Mouse (Mus musculus) forebrain, embryonic 14.5 days (tissue): ENCODE measurements around the gene Wdr46. TPM values are rescaled to one million over a fixed set of nuclear protein-coding genes. Genes with fewer than 3 reads are reported as not detected.
"Not testable (repeated sequence)": the region's sequence is repeated elsewhere in the genome, so short reads cannot be mapped to it uniquely, and the experiment has no call there.

Source experiments
- ATAC-seq: fragments of 200-750 bp; cut with Nextera tagmentation; 2 replicates; pipeline ENCODE4 v1.8.0; 2017; ENCODE audit warnings: mild to moderate bottlenecking, moderate library complexity
- DNase-seq: peaks from one replicate; pipeline ENCODE4 v3.0.0-alpha.2; 2015; ENCODE audit warnings: low spot score
- H3K27ac ChIP-seq: fragments of 300-500 bp; sonication (generic); 2 replicates; pipeline ENCODE4 v1.5.1; 2014; ENCODE audit warnings: low read depth, mild to moderate bottlenecking, control low read depth, low read length, moderate library complexity
- H3K27me3 ChIP-seq: fragments of 300-500 bp; sonication (generic); replicated peaks from 2 replicates; pipeline ENCODE4 v1.6.1; 2014; ENCODE audit warnings: low read length, control low read depth, mixed read lengths; ENCODE audit not compliant: control insufficient read depth, insufficient read depth
- H3K36me3 ChIP-seq: fragments of 300-500 bp; sonication (generic); 2 replicates; pipeline ENCODE4 v1.6.1; 2014; ENCODE audit warnings: low read length, control low read depth; ENCODE audit not compliant: control insufficient read depth, insufficient read depth
- H3K4me1 ChIP-seq: fragments of 300-500 bp; sonication (generic); 2 replicates; pipeline ENCODE4 v1.6.1; 2014; ENCODE audit warnings: antibody characterized with exemption, low read length, control low read depth; ENCODE audit not compliant: control insufficient read depth, insufficient read depth
- H3K4me2 ChIP-seq: fragments of 300-500 bp; sonication (generic); 2 replicates; pipeline ENCODE4 v1.6.1; 2014; ENCODE audit warnings: mild to moderate bottlenecking, control low read depth, low read length
- H3K4me3 ChIP-seq: fragments of 300-500 bp; sonication (generic); 2 replicates; pipeline ENCODE4 v1.5.1; 2014; ENCODE audit warnings: low read depth, low read length, control low read depth
- H3K9ac ChIP-seq: fragments of 300-500 bp; sonication (generic); 2 replicates; pipeline ENCODE4 v1.6.1; 2014; ENCODE audit warnings: mild to moderate bottlenecking, low read length, control low read depth, moderate library complexity
- H3K9me3 ChIP-seq: fragments of 300-500 bp; sonication (generic); replicated peaks from 2 replicates; pipeline ENCODE4 v1.6.1; 2016; ENCODE audit warnings: low read length, control low read depth, mixed read lengths; ENCODE audit not compliant: control insufficient read depth
- WGBS: fragments of 180-500 bp; shearing (Covaris S2); extraction: QIAGEN DNeasy Blood & Tissue Kit; methylation state at CpG from one replicate; pipeline ENCODE4 v1.1.7; 2014; 5-methylcytosine and 5-hydroxymethylcytosine counted together
- polyA plus RNA-seq: library from polyadenylated mRNA; unstranded; fragments of >200 nt; fragmentation: Nextera tagmentation; extraction: Ambion mirVana; gene quantifications from 2 replicates; pipeline ENCODE4 v1.2.1, GENCODE M21; 2014

Gene Wdr46
- polyA plus RNA-seq, 1 experiment from 2014 or later: 10.5 TPM

- H3K36me3 ChIP-seq: no peaks in the 10 kb centered on the region
- H3K9ac ChIP-seq: no peak overlapping the region
- DNase-seq (no peak), ATAC-seq (no peak)
- 0 out of 2 replicates have a peak, but pooled peaks cover 11% of the 10 kb centered on the region for H3K27me3 ChIP-seq
- H3K9me3 ChIP-seq: no peaks in the 10 kb centered on the region
- H3K4me3 ChIP-seq: no peak overlapping the region
- 73% methylated on average over 3 of the region's 3 CpGs for WGBS
- peaks cover 6% of the 10 kb centered on the region; the same call in 1 of the 2 replicates for H3K4me1 ChIP-seq
- H3K27ac ChIP-seq: no peak overlapping the region
- H3K4me2 ChIP-seq: no peak overlapping the region
Observed at GRCm38 (mm10) chr17:33995651-33996050, 55.2 kb downstream of the Wdr46 start.

DNA sequence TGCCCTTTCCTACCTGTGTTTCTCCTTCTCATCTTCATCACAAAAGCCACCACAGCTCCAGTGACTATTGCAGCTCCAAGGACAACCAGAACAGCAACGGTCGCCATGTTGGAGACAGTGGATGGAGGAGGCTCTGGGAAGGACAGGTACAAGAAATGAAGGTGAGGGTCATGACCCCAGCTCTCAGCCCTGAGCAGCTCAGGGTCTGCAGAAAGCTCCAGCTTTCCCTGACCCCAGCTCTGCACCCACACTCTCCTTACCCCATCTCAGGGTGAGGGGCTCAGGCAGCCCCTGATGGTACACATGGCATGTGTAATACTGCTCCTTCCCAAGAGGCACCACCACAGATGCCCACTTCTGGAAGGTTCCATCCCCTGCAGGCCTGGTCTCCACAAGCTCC lies 56.6 kb downstream of the Wdr46 start:
- H3K4me1 ChIP-seq, H3K9me3 ChIP-seq, H3K9ac ChIP-seq, DNase-seq, H3K36me3 ChIP-seq, H3K4me2 ChIP-seq, H3K27ac ChIP-seq, ATAC-seq, H3K4me3 ChIP-seq: not testable (repeated sequence)
- 0 out of 2 replicates have a peak, but pooled peaks cover 11% of the 10 kb centered on the region for H3K27me3 ChIP-seq
- WGBS: 85% methylated on average over 2 of the region's 2 CpGs

GRCm38 (mm10) chr17:33998697-33999096 lies 58.2 kb downstream of the Wdr46 start:
- not testable (repeated sequence) for DNase-seq, H3K9ac ChIP-seq, H3K4me2 ChIP-seq, ATAC-seq, H3K4me1 ChIP-seq, H3K9me3 ChIP-seq, H3K27ac ChIP-seq, H3K36me3 ChIP-seq, H3K4me3 ChIP-seq
- 74% methylated on average over 5 of the region's 5 CpGs for WGBS
- 0 out of 2 replicates have a peak, but pooled peaks cover 11% of the 10 kb centered on the region for H3K27me3 ChIP-seq

Other genes starting within 250 kb of the Wdr46 start
- 63.9 TPM in 2 replicates for gene March2, start 222.0 kb upstream of the Wdr46 start, polyA plus RNA-seq
- gene Rab11b, start 180.1 kb upstream of the Wdr46 start, polyA plus RNA-seq: 340 and 341 TPM in 2 replicates
- gene Angptl4, start 158.8 kb upstream of the Wdr46 start, polyA plus RNA-seq: 15.2 and 15.8 TPM in 2 replicates
- 35.6 and 37.2 TPM in 2 replicates for gene Kank3, start 130.1 kb upstream of the Wdr46 start, polyA plus RNA-seq
- 624 and 885 TPM in 2 replicates for gene Rps28, start 116.1 kb upstream of the Wdr46 start, polyA plus RNA-seq
- 461 and 608 TPM in 2 replicates for gene Ndufa7, start 116.1 kb upstream of the Wdr46 start, polyA plus RNA-seq
- 66.8 and 86.0 TPM in 2 replicates for gene Cd320, start 97.6 kb upstream of the Wdr46 start, polyA plus RNA-seq
- gene Gm7029, start 66.8 kb upstream of the Wdr46 start, polyA plus RNA-seq: not detected in 2 replicates
- gene Kifc1, start 50.0 kb upstream of the Wdr46 start, polyA plus RNA-seq: 3.8 and 4.6 TPM in 2 replicates
- gene Platr17, start 35.5 kb upstream of the Wdr46 start, polyA plus RNA-seq: 0.28 TPM in 1 of 2 replicates, not detected in the other
- gene Daxx, start 31.2 kb upstream of the Wdr46 start, polyA plus RNA-seq: 43.3 and 48.0 TPM in 2 replicates
- 14.1 and 17.7 TPM in 2 replicates for gene Tapbp, start 24.8 kb upstream of the Wdr46 start, polyA plus RNA-seq
- 12.3 and 12.6 TPM in 2 replicates for gene Zbtb22, start 24.8 kb upstream of the Wdr46 start, polyA plus RNA-seq
- 27.2 and 36.0 TPM in 2 replicates for gene Rgl2, start 11.1 kb upstream of the Wdr46 start, polyA plus RNA-seq
- gene Pfdn6, start 317 bp upstream of the Wdr46 start, polyA plus RNA-seq: 185 and 192 TPM in 2 replicates
- gene B3galt4, start 10.8 kb downstream of the Wdr46 start, polyA plus RNA-seq: 6.0 and 6.7 TPM in 2 replicates
- 41.6 and 50.4 TPM in 2 replicates for gene Vps52, start 15.2 kb downstream of the Wdr46 start, polyA plus RNA-seq
- gene Rps18, start 15.3 kb downstream of the Wdr46 start, polyA plus RNA-seq: 1,022 and 1,419 TPM in 2 replicates
- 11.6 and 14.2 TPM in 2 replicates for gene H2-K1, start 59.7 kb downstream of the Wdr46 start, polyA plus RNA-seq
- 6.7 and 7.4 TPM in 2 replicates for gene Ring1, start 84.0 kb downstream of the Wdr46 start, polyA plus RNA-seq
- 60.2 and 75.4 TPM in 2 replicates for gene H2-Ke6, start 87.4 kb downstream of the Wdr46 start, polyA plus RNA-seq
- gene Slc39a7, start 91.0 kb downstream of the Wdr46 start, polyA plus RNA-seq: 78.3 and 84.1 TPM in 2 replicates
- 21.4 and 27.7 TPM in 2 replicates for gene Rxrb, start 91.2 kb downstream of the Wdr46 start, polyA plus RNA-seq
- gene Col11a2, start 98.8 kb downstream of the Wdr46 start, polyA plus RNA-seq: 0.95 and 1.6 TPM in 2 replicates
- 0.22 TPM in 1 of 2 replicates, not detected in the other for gene H2-Oa, start 151.7 kb downstream of the Wdr46 start, polyA plus RNA-seq
- 11.0 and 11.6 TPM in 2 replicates for gene H2-DMa, start 178.9 kb downstream of the Wdr46 start, polyA plus RNA-seq
- gene Brd2, start 182.0 kb downstream of the Wdr46 start, polyA plus RNA-seq: 118 and 137 TPM in 2 replicates
- gene H2-DMb2, start 202.6 kb downstream of the Wdr46 start, polyA plus RNA-seq: 0.18 and 0.36 TPM in 2 replicates
- 0.66 and 1.2 TPM in 2 replicates for gene H2-DMb1, start 212.4 kb downstream of the Wdr46 start, polyA plus RNA-seq
- gene Tap1, start 246.9 kb downstream of the Wdr46 start, polyA plus RNA-seq: 1.1 and 1.2 TPM in 2 replicates
- gene Psmb9, start 247.1 kb downstream of the Wdr46 start, polyA plus RNA-seq: 0.58 and 1.0 TPM in 2 replicates